Mouse (Mus musculus) kidney, embryonic 15.5 days (tissue): ENCODE results near the gene Tlx3. TPM values are rescaled to one million over a fixed set of nuclear protein-coding genes. Genes with fewer than 3 reads are reported as not detected.

Source experiments
- ATAC-seq: fragments of 200-750 bp; cut with Nextera tagmentation; replicated peaks from 2 replicates; pipeline ENCODE4 v1.8.0; 2017; ENCODE audit warnings: moderate TSS enrichment; ENCODE audit not compliant: low FRiP score
- H3K27ac ChIP-seq: fragments of 300-500 bp; sonication (generic); 2 replicates; pipeline ENCODE4 v1.5.1; 2015; ENCODE audit warnings: mild to moderate bottlenecking, inconsistent platforms
- H3K27me3 ChIP-seq: fragments of 300-500 bp; sonication (generic); 2 replicates; pipeline ENCODE4 v1.6.1; 2015; ENCODE audit warnings: inconsistent platforms
- H3K36me3 ChIP-seq: fragments of 300-500 bp; sonication (generic); 2 replicates; pipeline ENCODE4 v1.6.1; 2015; ENCODE audit warnings: inconsistent platforms
- H3K4me1 ChIP-seq: fragments of 300-500 bp; sonication (generic); 2 replicates; pipeline ENCODE4 v1.6.1; 2015; ENCODE audit warnings: inconsistent platforms
- H3K4me2 ChIP-seq: fragments of 300-500 bp; sonication (generic); 2 replicates; pipeline ENCODE4 v1.6.1; 2015; ENCODE audit warnings: moderate library complexity, mild to moderate bottlenecking, inconsistent platforms
- H3K4me3 ChIP-seq: fragments of 300-500 bp; sonication (generic); replicated peaks from 2 replicates; pipeline ENCODE4 v1.5.1; 2015; ENCODE audit warnings: mild to moderate bottlenecking, inconsistent platforms
- H3K9ac ChIP-seq: fragments of 300-500 bp; sonication (generic); 2 replicates; pipeline ENCODE4 v1.6.1; 2015; ENCODE audit warnings: mild to moderate bottlenecking, inconsistent platforms
- H3K9me3 ChIP-seq: fragments of 300-500 bp; sonication (generic); replicated peaks from 2 replicates; pipeline ENCODE4 v1.6.1; 2016; ENCODE audit warnings: inconsistent platforms
- WGBS: fragments of 180-500 bp; shearing (Covaris S2); methylation state at CpG from one replicate; pipeline ENCODE4 v1.1.7; 2015; ENCODE audit warnings: mixed read lengths; 5-methylcytosine and 5-hydroxymethylcytosine counted together
- polyA plus RNA-seq: library from polyadenylated mRNA; unstranded; fragments of >200 nt; fragmentation: Nextera tagmentation; extraction: Ambion mirVana; gene quantifications from 2 replicates; pipeline ENCODE4 v1.2.1, GENCODE M21; 2015

The Tlx3 gene
- polyA plus RNA-seq, 1 experiment from 2014 or later = 0.30 TPM

- Histone ChIP-seq H3K27ac (no peak overlapping the region), H3K9ac (no peak overlapping the region), H3K4me1 (peaks cover 28% of the 10 kb centered on the region), H3K27me3 (peaks cover 97% of the 10 kb centered on the region), H3K36me3 (no peaks in the 10 kb centered on the region), H3K4me2 (no peak overlapping the region; the same call in 1 of the 2 replicates), H3K9me3 (peaks cover 12% of the 10 kb centered on the region; the same call in 1 of the 2 replicates), H3K4me3 (no peak overlapping the region)
- 6% methylated on average over 25 of the region's 25 CpGs for WGBS
- no peak for ATAC-seq
Observed at GRCm38 (mm10) chr11:33195531-33196446, 7.6 kb downstream of the Tlx3 start.

- no peaks in the 10 kb centered on the region for H3K36me3 ChIP-seq
- H3K9me3 ChIP-seq = peaks cover 12% of the 10 kb centered on the region; the same call in 1 of the 2 replicates
- peaks cover 96% of the 10 kb centered on the region for H3K27me3 ChIP-seq
- H3K9ac ChIP-seq = no peak overlapping the region
- H3K4me1 ChIP-seq = peaks cover 21% of the 10 kb centered on the region
- 35% methylated on average over 7 of the region's 7 CpGs for WGBS
- ATAC-seq = no peak
- H3K4me3 ChIP-seq = no peak overlapping the region
- H3K27ac ChIP-seq = no peak overlapping the region
- no peak overlapping the region for H3K4me2 ChIP-seq
Observed at GRCm38 (mm10) chr11:33195061-33195460, 8.3 kb downstream of the Tlx3 start.

GRCm38 (mm10) chr11:33193695-33194094 is 9.7 kb downstream of the Tlx3 start:
- 5% methylated on average over 12 of the region's 12 CpGs for WGBS

GRCm38 (mm10) chr11:33181804-33182203 is 21.6 kb downstream of the Tlx3 start:
- 85% methylated on average over 3 of the region's 3 CpGs for WGBS
- H3K9ac ChIP-seq = no peak overlapping the region
- no peak for ATAC-seq

More at GRCm38 (mm10) chr11:33193695-33194094, 9.7 kb downstream of the Tlx3 start:
- Histone ChIP-seq H3K27ac (no peak overlapping the region), H3K9me3 (peaks cover 12% of the 10 kb centered on the region; the same call in 1 of the 2 replicates), H3K36me3 (no peaks in the 10 kb centered on the region), H3K4me1 (peaks cover 17% of the 10 kb centered on the region; the same call in 1 of the 2 replicates), H3K27me3 (peaks cover 83% of the 10 kb centered on the region), H3K4me2 (peak overlapping the region; percentile 17), H3K9ac (no peak overlapping the region), H3K4me3 (no peak overlapping the region)
- ATAC-seq = no peak

GRCm38 (mm10) chr11:33180701-33181116 is 22.7 kb downstream of the Tlx3 start:
- peak; percentile 83 for ATAC-seq
- Histone ChIP-seq H3K27me3 (peaks cover 48% of the 10 kb centered on the region), H3K4me2 (peak overlapping the region; percentile 59), H3K9me3 (no peaks in the 10 kb centered on the region), H3K4me3 (peak overlapping the region; percentile 25), H3K36me3 (no peaks in the 10 kb centered on the region), H3K27ac (no peak overlapping the region), H3K9ac (peak overlapping the region; percentile 12; the same call in 1 of the 2 replicates), H3K4me1 (peaks cover 12% of the 10 kb centered on the region)
- 4% methylated on average over 18 of the region's 18 CpGs for WGBS

More at GRCm38 (mm10) chr11:33181804-33182203, 21.6 kb downstream of the Tlx3 start:
- no peak overlapping the region for H3K4me2 ChIP-seq
- H3K9me3 ChIP-seq = no peaks in the 10 kb centered on the region
- H3K4me1 ChIP-seq = peaks cover 12% of the 10 kb centered on the region
- H3K27me3 ChIP-seq = peaks cover 43% of the 10 kb centered on the region
- no peak overlapping the region for H3K27ac ChIP-seq
- H3K4me3 ChIP-seq = no peak overlapping the region
- H3K36me3 ChIP-seq = no peaks in the 10 kb centered on the region

- Histone ChIP-seq H3K36me3 (no peaks in the 10 kb centered on the region), H3K4me1 (peaks cover 12% of the 10 kb centered on the region), H3K27me3 (peaks cover 55% of the 10 kb centered on the region), H3K4me3 (no peak overlapping the region), H3K9ac (no peak overlapping the region), H3K4me2 (no peak overlapping the region), H3K9me3 (no peaks in the 10 kb centered on the region), H3K27ac (no peak overlapping the region)
- ATAC-seq = no peak
- WGBS = 69% methylated on average over 1 of the region's 1 CpGs
Observed at GRCm38 (mm10) chr11:33179802-33180201, 23.6 kb downstream of the Tlx3 start.

GRCm38 (mm10) chr11:33176525-33177245 is 26.7 kb downstream of the Tlx3 start:
- no peaks in the 10 kb centered on the region for H3K9me3 ChIP-seq
- H3K9ac ChIP-seq = no peak overlapping the region
- no peak; the same call in 1 of the 2 replicates for ATAC-seq
- H3K4me1 ChIP-seq = peaks cover 12% of the 10 kb centered on the region
- H3K27me3 ChIP-seq = peaks cover 65% of the 10 kb centered on the region
- WGBS = 33% methylated on average over 20 of the region's 20 CpGs
- no peak overlapping the region for H3K27ac ChIP-seq
- H3K36me3 ChIP-seq = no peaks in the 10 kb centered on the region
- H3K4me3 ChIP-seq = no peak overlapping the region
- H3K4me2 ChIP-seq = no peak overlapping the region

GRCm38 (mm10) chr11:33175768-33176167 is 27.6 kb downstream of the Tlx3 start:
- WGBS = 72% methylated on average over 3 of the region's 3 CpGs
- peaks cover 67% of the 10 kb centered on the region for H3K27me3 ChIP-seq

GRCm38 (mm10) chr11:33170489-33170888 is 32.9 kb downstream of the Tlx3 start:
- 13% methylated on average over 9 of the region's 9 CpGs for WGBS
- Histone ChIP-seq H3K36me3 (no peaks in the 10 kb centered on the region), H3K4me1 (no peaks in the 10 kb centered on the region), H3K4me2 (no peak overlapping the region), H3K9ac (no peak overlapping the region), H3K27ac (no peak overlapping the region), H3K27me3 (peaks cover 24% of the 10 kb centered on the region), H3K4me3 (no peak overlapping the region), H3K9me3 (no peaks in the 10 kb centered on the region)
- no peak for ATAC-seq

More at GRCm38 (mm10) chr11:33175768-33176167, 27.6 kb downstream of the Tlx3 start:
- Histone ChIP-seq H3K9me3 (no peaks in the 10 kb centered on the region), H3K4me2 (no peak overlapping the region), H3K9ac (no peak overlapping the region), H3K27ac (no peak overlapping the region), H3K36me3 (no peaks in the 10 kb centered on the region), H3K4me3 (no peak overlapping the region), H3K4me1 (peaks cover 6% of the 10 kb centered on the region)
- ATAC-seq = no peak

GRCm38 (mm10) chr11:33162998-33163506 is 40.3 kb downstream of the Tlx3 start, which contains the start of gene Npm1:
Npm1 (minus strand) TSS chr11:33163206.
- Histone ChIP-seq H3K4me1 (peaks cover 14% of the 10 kb centered on the region), H3K27ac (peak within 1 kb of the TSS; percentile 94), H3K36me3 (peaks cover 33% of the 10 kb centered on the region), H3K27me3 (0 out of 2 replicates have a peak, but pooled peaks cover 3% of the 10 kb centered on the region), H3K9ac (peak within 1 kb of the TSS; percentile 98), H3K9me3 (no peaks in the 10 kb centered on the region), H3K4me3 (peak within 1 kb of the TSS; percentile 94), H3K4me2 (peak within 1 kb of the TSS; percentile 66)
- WGBS = 4% methylated on average over 49 of the region's 49 CpGs
- ATAC-seq = peak; percentile 98

- ATAC-seq = peak; percentile 59
- Histone ChIP-seq H3K9me3 (no peaks in the 10 kb centered on the region), H3K9ac (peak overlapping the region; percentile 98), H3K36me3 (peaks cover 40% of the 10 kb centered on the region), H3K4me3 (peak overlapping the region; percentile 94), H3K4me2 (peak overlapping the region; percentile 66), H3K27ac (peak overlapping the region; percentile 94), H3K27me3 (0 out of 2 replicates have a peak, but pooled peaks cover 2% of the 10 kb centered on the region), H3K4me1 (peaks cover 14% of the 10 kb centered on the region)
- 1% methylated on average over 53 of the region's 53 CpGs for WGBS
Observed at GRCm38 (mm10) chr11:33162211-33162997, 41.0 kb downstream of the Tlx3 start.
